23 mouse cellular contexts compared by ENCODE assay signal in genomic region chr2:158169351-158169750, GRCm38 (mm10). TPM values are rescaled to one million over a fixed set of nuclear protein-coding genes. Genes with fewer than 3 reads are reported as not detected.
DNase-seq lines count a peak whose midpoint lies in the region; ATAC-seq and TF ChIP-seq lines count a peak whose summit lies in the region.
"Had no signal": no experiment of that assay in that cellular context is flagged by ENCODE, and none has a peak within 500 bp of the region (broad histone marks: within the 10 kb centered on the region; RNA-seq: fewer than 3 reads in every experiment).

No protein-coding gene starts in this region.

- H3K36me3 ChIP-seq in heart, embryonic 16.5 days (ENCODE audit: control insufficient read depth, insufficient read depth), result no peaks in the 10 kb centered on the region
- H3K36me3 ChIP-seq in heart, adult 2 months (ENCODE audit: control insufficient read depth, insufficient read depth, low read length), result no peaks in the 10 kb centered on the region
- no peaks in the 10 kb centered on the region for H3K36me3 ChIP-seq in testis, adult 2 months (ENCODE audit: control insufficient read depth, insufficient read depth, low read length)
- no peaks in the 10 kb centered on the region for H3K36me3 ChIP-seq in hindbrain, embryonic 11.5 days (ENCODE audit: control insufficient read depth, insufficient read depth, low read length)
- H3K36me3 ChIP-seq: embryonic facial prominence, embryonic 10.5 days; forebrain, embryonic 12.5 days; G1E; limb, embryonic 13.5 days; liver, embryonic 15.5 days; midbrain, embryonic 13.5 days; neural tube, embryonic 13.5 days had no signal

- no peak for ATAC-seq in heart, embryonic 16.5 days (replicated peaks; ENCODE audit: extremely low read depth, insufficient read depth, low FRiP score)
- ATAC-seq in hindbrain, embryonic 11.5 days (ENCODE audit: low FRiP score), result no peak
- ATAC-seq: midbrain, embryonic 13.5 days had no signal

- TF ChIP-seq EP300 in heart, adult 2 months (IDR thresholded peaks at IDR 0.05; ENCODE audit: insufficient read depth, low read depth, low read length), result no peak

- no peaks in the 10 kb centered on the region for H3K27me3 ChIP-seq in heart, embryonic 16.5 days (ENCODE audit: control insufficient read depth, insufficient read depth, low read length)
- no peaks in the 10 kb centered on the region for H3K27me3 ChIP-seq in heart, adult 2 months (ENCODE audit: control insufficient read depth, insufficient read depth, low read length)
- no peaks in the 10 kb centered on the region for H3K27me3 ChIP-seq in testis, adult 2 months (ENCODE audit: control insufficient read depth, insufficient read depth, low read length)
- no peaks in the 10 kb centered on the region for H3K27me3 ChIP-seq in hindbrain, embryonic 11.5 days (ENCODE audit: control insufficient read depth, insufficient read depth, low read length)
- H3K27me3 ChIP-seq: forebrain, embryonic 12.5 days; limb, embryonic 13.5 days; midbrain, embryonic 13.5 days; neural tube, embryonic 13.5 days had no signal

- no peaks in the 10 kb centered on the region for H3K9me3 ChIP-seq in heart, embryonic 16.5 days (replicated peaks; ENCODE audit: control insufficient read depth, low read length)
- H3K9me3 ChIP-seq in hindbrain, embryonic 11.5 days (ENCODE audit: control insufficient read depth, low read length), result no peaks in the 10 kb centered on the region
- H3K9me3 ChIP-seq: embryonic facial prominence, embryonic 10.5 days; forebrain, embryonic 12.5 days; G1E; limb, embryonic 13.5 days; liver, embryonic 15.5 days; neural tube, embryonic 13.5 days had no signal

- H3K9ac ChIP-seq in heart, embryonic 16.5 days (ENCODE audit: low read length), result no peak overlapping the region
- H3K9ac ChIP-seq in heart, adult 2 months (ENCODE audit: low read depth, low read length), result no peak overlapping the region
- H3K9ac ChIP-seq in hindbrain, embryonic 11.5 days (ENCODE audit: low read depth, low read length), result no peak overlapping the region
- H3K9ac ChIP-seq: forebrain, embryonic 12.5 days; limb, embryonic 13.5 days; liver, embryonic 15.5 days; midbrain, embryonic 13.5 days; neural tube, embryonic 13.5 days had no signal

- peak overlapping the region; percentile 54 for H3K27ac ChIP-seq in heart, embryonic 16.5 days (ENCODE audit: low read length)
- no peak overlapping the region for H3K27ac ChIP-seq in heart, adult 2 months
- H3K27ac ChIP-seq in testis, adult 2 months (ENCODE audit: control insufficient read depth, insufficient read depth, low read depth, low read length), result peak overlapping the region; percentile 23; the same call in 1 of the 2 replicates
- no peak overlapping the region for H3K27ac ChIP-seq in hindbrain, embryonic 11.5 days (ENCODE audit: low read depth, low read length)
- H3K27ac ChIP-seq: embryonic facial prominence, embryonic 10.5 days; forebrain, embryonic 12.5 days; kidney, postnatal 0 days; limb, embryonic 13.5 days; liver, embryonic 15.5 days; midbrain, embryonic 13.5 days; neural tube, embryonic 13.5 days had no signal

- no peaks in the 10 kb centered on the region for H3K79me2 ChIP-seq in heart, adult 2 months (replicated peaks; ENCODE audit: control insufficient read depth, insufficient read depth, low read length)

- H3K4me2 ChIP-seq in heart, embryonic 16.5 days (ENCODE audit: low read depth, low read length), result no peak overlapping the region
- no peak overlapping the region for H3K4me2 ChIP-seq in hindbrain, embryonic 11.5 days (replicated peaks; ENCODE audit: low read depth, low read length)
- H3K4me2 ChIP-seq: forebrain, embryonic 12.5 days; limb, embryonic 13.5 days; liver, embryonic 15.5 days; midbrain, embryonic 13.5 days; neural tube, embryonic 13.5 days had no signal

- no peak overlapping the region for H3K4me3 ChIP-seq in heart, embryonic 16.5 days (ENCODE audit: low read length)
- no peak overlapping the region for H3K4me3 ChIP-seq in heart, adult 2 months
- H3K4me3 ChIP-seq in testis, adult 2 months (ENCODE audit: control insufficient read depth, low read depth, low read length), result no peak overlapping the region
- H3K4me3 ChIP-seq in hindbrain, embryonic 11.5 days (ENCODE audit: low read depth, low read length), result no peak overlapping the region
- H3K4me3 ChIP-seq: embryonic facial prominence, embryonic 10.5 days; forebrain, embryonic 12.5 days; limb, embryonic 13.5 days; liver, embryonic 15.5 days; midbrain, embryonic 13.5 days; neural tube, embryonic 13.5 days had no signal

- WGBS in heart, embryonic 16.5 days, result 59% methylated on average over 6 of the region's 6 CpGs
- 66% methylated on average over 6 of the region's 6 CpGs for WGBS in heart, adult 2 months
- WGBS in hindbrain, embryonic 11.5 days, result 83% methylated on average over 6 of the region's 6 CpGs

- peaks cover 29% of the 10 kb centered on the region for H3K4me1 ChIP-seq in heart, embryonic 16.5 days (ENCODE audit: control insufficient read depth, insufficient read depth, low read length)
- peaks cover 11% of the 10 kb centered on the region for H3K4me1 ChIP-seq in heart, adult 2 months (ENCODE audit: control insufficient read depth, insufficient read depth, low read length)
- no peaks in the 10 kb centered on the region for H3K4me1 ChIP-seq in testis, adult 2 months (ENCODE audit: control insufficient read depth, insufficient read depth, low read length)
- H3K4me1 ChIP-seq in hindbrain, embryonic 11.5 days (replicated peaks; ENCODE audit: control insufficient read depth, insufficient read depth, low read length), result no peaks in the 10 kb centered on the region
- H3K4me1 ChIP-seq: forebrain, embryonic 12.5 days; midbrain, embryonic 13.5 days had no signal

- intact Hi-C loops in heart, postnatal 36 days (cut with DNase I), result no loop called here
- intact Hi-C loops in heart, adult 2 months (cut with DNase I), result no loop called here

- no peak for TF ChIP-seq CTCF in heart, adult 2 months (IDR thresholded peaks at IDR 0.05)
- TF ChIP-seq CTCF in testis, adult 2 months (IDR thresholded peaks at IDR 0.05; ENCODE audit: control insufficient read depth, insufficient read depth, insufficient replicate concordance, low read depth, low read length), result no peak

- no peak for TF ChIP-seq POLR2A in heart, adult 2 months (IDR thresholded peaks at IDR 0.05; ENCODE audit: insufficient read depth, low read depth, low read length)
- TF ChIP-seq POLR2A in testis, adult 2 months (IDR thresholded peaks at IDR 0.05; ENCODE audit: control insufficient read depth, low read depth, low read length), result no peak

- peak; percentile 87 for DNase-seq in heart, adult 11 months
- no peak for DNase-seq in heart, postnatal 36 days
- DNase-seq in heart, adult 2 months, result no peak
- no peak for DNase-seq in testis, postnatal 14 days (ENCODE audit: low spot score)
- DNase-seq in hindbrain, embryonic 11.5 days (ENCODE audit: low spot score), result no peak
- DNase-seq in frontal cortex, postnatal 36 days (ENCODE audit: low spot score in 2 of 2), result no peak
- DNase-seq: cerebellum, adult 18-20 months; kidney, adult 11 months; layer of hippocampus, postnatal 36 days; right cerebral cortex, adult 18-20 months; thymus, postnatal 4 days had no signal

RNA-seq across cellular contexts. Expression of gene Tgm2, which starts 23.1 kb away (rescaled TPM):
- total RNA-seq in heart, postnatal 36 days (2021), result 100 to 1,000 TPM; 237 to 310 TPM
- 226 and 256 TPM in 2 replicates for polyA plus RNA-seq in heart, embryonic 16.5 days (2015; fragmentation: Nextera tagmentation; extraction: Ambion mirVana)
- 100 to 1,000 TPM; 270 to 286 TPM for total RNA-seq in heart, adult 2 months (2021)
- 155 and 205 TPM in 2 replicates for polyA plus RNA-seq in heart, adult 2 months (2012; rRNA removed)
- 9.5 and 10.0 TPM in 2 replicates for polyA plus RNA-seq in testis, adult 2 months (2012; rRNA removed)
- polyA plus RNA-seq in hindbrain, embryonic 11.5 days (2014; fragmentation: Nextera tagmentation; extraction: Ambion mirVana), result 4.2 and 4.3 TPM in 2 replicates

RNA-seq across cellular contexts. Expression of gene D630003M21Rik, which starts 59.7 kb away (rescaled TPM):
- total RNA-seq in heart, postnatal 36 days (2021), result 1 to 10 TPM; 5.6 to 6.2 TPM
- 2.2 and 2.5 TPM in 2 replicates for polyA plus RNA-seq in heart, embryonic 16.5 days (2015; fragmentation: Nextera tagmentation; extraction: Ambion mirVana)
- 1 to 10 TPM; 4.6 to 6.7 TPM for total RNA-seq in heart, adult 2 months (2021)
- polyA plus RNA-seq in heart, adult 2 months (2012; rRNA removed), result 6.6 and 9.7 TPM in 2 replicates
- polyA plus RNA-seq in testis, adult 2 months (2012; rRNA removed), result 2.8 and 3.7 TPM in 2 replicates
- polyA plus RNA-seq in hindbrain, embryonic 11.5 days (2014; fragmentation: Nextera tagmentation; extraction: Ambion mirVana), result 1.9 and 2.3 TPM in 2 replicates
- total RNA-seq: hematopoietic stem cell, adult 5-6 weeks; megakaryocyte, adult 5-6 weeks had no signal
- polyA plus RNA-seq: G1E had no signal

Comparison
In these comparisons a context has a peak if more than half of its experiments do, and no peak if none do; other contexts are left out.
1. H3K27ac ChIP-seq: peak in heart, embryonic 16.5 days (single experiment) and testis, adult 2 months (single experiment); none in heart, adult 2 months (single experiment) and hindbrain, embryonic 11.5 days (single experiment).
2. RNA of gene Tgm2, which starts 23.1 kb away (polyA plus RNA-seq): 226 to 256 TPM in heart, embryonic 16.5 days and 155 to 205 TPM in heart, adult 2 months; 9.5 to 10.0 TPM in testis, adult 2 months and 4.2 to 4.3 TPM in hindbrain, embryonic 11.5 days; every median in the first group is over 10 times any median in the second.